12 mouse cellular contexts compared by ENCODE assay signal in the genomic region with DNA sequence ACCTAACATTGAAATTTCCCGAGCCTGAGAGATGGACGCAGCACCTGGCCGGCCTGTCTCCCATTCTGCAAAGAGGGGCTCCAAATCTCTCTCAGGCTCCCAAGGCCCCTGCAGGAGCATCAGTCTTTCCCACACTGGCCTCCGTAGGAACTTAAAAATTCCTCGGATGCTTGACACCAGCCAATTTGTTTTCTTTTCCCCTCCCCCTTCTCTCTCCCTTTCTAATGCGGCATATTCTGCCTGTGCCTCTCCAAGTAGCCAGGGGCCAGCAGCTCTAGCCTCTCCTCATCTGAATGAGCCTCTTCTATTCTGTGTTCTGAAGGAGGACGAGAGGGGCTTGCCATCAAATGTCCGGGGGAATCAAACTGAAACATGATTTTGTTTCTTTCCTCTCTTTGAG. TPM values are rescaled to one million over a fixed set of nuclear protein-coding genes. Genes with fewer than 3 reads are reported as not detected.
A peak's percentile ranks its signal among the peaks of the same experiment; 100 is the strongest.
DNase-seq lines count a peak whose midpoint lies in the region; ATAC-seq lines count a peak whose summit lies in the region.
"Had no signal": no experiment of that assay in that cellular context is flagged by ENCODE, and none has a peak within 500 bp of the region (broad histone marks: within the 10 kb centered on the region; RNA-seq: fewer than 3 reads in every experiment).

No protein-coding gene starts in this region.

- H3K9me3 ChIP-seq in heart, embryonic 16.5 days (replicated peaks; ENCODE audit: control insufficient read depth, low read length): no peaks in the 10 kb centered on the region
- no peaks in the 10 kb centered on the region for H3K9me3 ChIP-seq in hindbrain, embryonic 16.5 days (ENCODE audit: control insufficient read depth, low read length)
- no peaks in the 10 kb centered on the region for H3K9me3 ChIP-seq in midbrain, embryonic 15.5 days
- H3K9me3 ChIP-seq: embryonic facial prominence, embryonic 12.5 days; limb, embryonic 15.5 days had no signal

- H3K4me3 ChIP-seq in heart, embryonic 16.5 days (ENCODE audit: low read length): no peak overlapping the region
- H3K4me3 ChIP-seq in hindbrain, embryonic 16.5 days (ENCODE audit: low read length): no peak overlapping the region
- H3K4me3 ChIP-seq in midbrain, embryonic 15.5 days: no peak overlapping the region
- H3K4me3 ChIP-seq: embryonic facial prominence, embryonic 12.5 days; limb, embryonic 15.5 days had no signal

- peak overlapping the region; percentile 35 for H3K27ac ChIP-seq in heart, embryonic 16.5 days (ENCODE audit: low read length)
- peak overlapping the region; percentile 29; the same call in 1 of the 2 replicates for H3K27ac ChIP-seq in hindbrain, embryonic 16.5 days (ENCODE audit: low read depth, low read length)
- 0 out of 2 replicates have a peak overlapping the region, but pooled peaks have one; percentile 12 for H3K27ac ChIP-seq in midbrain, embryonic 15.5 days
- H3K27ac ChIP-seq: limb, embryonic 15.5 days had no signal

- H3K27me3 ChIP-seq in heart, embryonic 16.5 days (ENCODE audit: control insufficient read depth, insufficient read depth, low read length): no peaks in the 10 kb centered on the region
- no peaks in the 10 kb centered on the region for H3K27me3 ChIP-seq in hindbrain, embryonic 16.5 days (replicated peaks; ENCODE audit: control insufficient read depth, insufficient read depth, low read length)
- H3K27me3 ChIP-seq in midbrain, embryonic 15.5 days (replicated peaks): no peaks in the 10 kb centered on the region
- H3K27me3 ChIP-seq: CH12.LX; embryonic facial prominence, embryonic 12.5 days; limb, embryonic 15.5 days had no signal

- WGBS in heart, embryonic 16.5 days: 26% methylated on average over 8 of the region's 8 CpGs
- WGBS in hindbrain, embryonic 16.5 days: 24% methylated on average over 8 of the region's 8 CpGs
- 23% methylated on average over 8 of the region's 8 CpGs for WGBS in midbrain, embryonic 15.5 days

- peak overlapping the region; percentile 18 for H3K4me2 ChIP-seq in heart, embryonic 16.5 days (ENCODE audit: low read depth, low read length)
- H3K4me2 ChIP-seq in hindbrain, embryonic 16.5 days (ENCODE audit: low read length): no peak overlapping the region
- no peak overlapping the region for H3K4me2 ChIP-seq in midbrain, embryonic 15.5 days
- H3K4me2 ChIP-seq: embryonic facial prominence, embryonic 12.5 days; limb, embryonic 15.5 days had no signal

- ATAC-seq in heart, embryonic 16.5 days (replicated peaks; ENCODE audit: extremely low read depth, insufficient read depth, low FRiP score): no peak
- no peak for ATAC-seq in hindbrain, embryonic 16.5 days
- no peak for ATAC-seq in midbrain, embryonic 15.5 days (replicated peaks)
- ATAC-seq in erythroblast, adult 5-6 weeks (replicated peaks; ENCODE audit: low FRiP score, poor library complexity, severe bottlenecking): no peak

- intact Hi-C loops in heart, postnatal 36 days (cut with DNase I): no loop called here

- peaks cover 38% of the 10 kb centered on the region for H3K4me1 ChIP-seq in heart, embryonic 16.5 days (ENCODE audit: control insufficient read depth, insufficient read depth, low read length)
- H3K4me1 ChIP-seq in hindbrain, embryonic 16.5 days (ENCODE audit: control insufficient read depth, insufficient read depth, low read depth, low read length): peaks cover 8% of the 10 kb centered on the region
- H3K4me1 ChIP-seq in midbrain, embryonic 15.5 days: peaks cover 8% of the 10 kb centered on the region

- peak overlapping the region; percentile 46; the same call in 1 of the 2 replicates for H3K9ac ChIP-seq in heart, embryonic 16.5 days (ENCODE audit: low read length)
- H3K9ac ChIP-seq in hindbrain, embryonic 16.5 days (ENCODE audit: low read depth, low read length): no peak overlapping the region
- H3K9ac ChIP-seq in midbrain, embryonic 15.5 days: no peak overlapping the region
- H3K9ac ChIP-seq: embryonic facial prominence, embryonic 12.5 days; limb, embryonic 15.5 days had no signal

- no peaks in the 10 kb centered on the region for H3K36me3 ChIP-seq in heart, embryonic 16.5 days (ENCODE audit: control insufficient read depth, insufficient read depth)
- H3K36me3 ChIP-seq in hindbrain, embryonic 16.5 days (ENCODE audit: control insufficient read depth, insufficient read depth, low read length): no peaks in the 10 kb centered on the region
- no peaks in the 10 kb centered on the region for H3K36me3 ChIP-seq in midbrain, embryonic 15.5 days (replicated peaks)
- H3K36me3 ChIP-seq: embryonic facial prominence, embryonic 12.5 days; limb, embryonic 15.5 days had no signal

- no peak for DNase-seq in heart, postnatal 36 days
- DNase-seq in lung, postnatal 10 days: peak; percentile 24
- no peak for DNase-seq in lung, postnatal 4 days
- no peak for DNase-seq in adrenal gland, postnatal 25 days

RNA-seq across cellular contexts. Expression of gene Mgst2, which starts 53.1 kb away (rescaled TPM):
- polyA plus RNA-seq in heart, embryonic 16.5 days (2015; fragmentation: Nextera tagmentation; extraction: Ambion mirVana): 8.6 and 13.8 TPM in 2 replicates
- total RNA-seq in heart, postnatal 36 days (2021): 1 to 10 TPM in 1 of 2 experiments, not detected in 1; 1.3 TPM
- 0.33 and 0.40 TPM in 2 replicates for polyA plus RNA-seq in hindbrain, embryonic 16.5 days (2015; fragmentation: Nextera tagmentation; extraction: Ambion mirVana)
- 0.48 and 0.57 TPM in 2 replicates for polyA plus RNA-seq in midbrain, embryonic 15.5 days (2015; fragmentation: Nextera tagmentation; extraction: Ambion mirVana)
- total RNA-seq in adrenal gland, postnatal 25 days (2021): 220 and 309 TPM in 2 replicates
- 52.9 and 77.0 TPM in 2 replicates for total RNA-seq in erythroblast, adult 5-6 weeks (2015; ENCODE audit: low replicate concordance)
- 10.2 and 19.8 TPM in 2 replicates for total RNA-seq in erythroblast, adult 5-6 weeks (2017; ENCODE audit: low replicate concordance)
- total RNA-seq: layer of hippocampus, adult 18-20 months had no signal

Comparison
In these comparisons a context has a peak if more than half of its experiments do, and no peak if none do; other contexts are left out.
1. RNA of gene Mgst2, which starts 53.1 kb away (total RNA-seq): 220 to 309 TPM in adrenal gland, postnatal 25 days and 10.2 to 77.0 TPM in erythroblast, adult 5-6 weeks; 1.3 TPM in heart, postnatal 36 days; every median in the first group is over 4 times any median in the second.
2. Peak in every context shown above with its lines, with median percentiles within 50 percentile points of each other: H3K27ac ChIP-seq.